Mouse (Mus musculus) limb, embryonic 12.5 days (tissue): Measurements from ENCODE around the gene Cdkn2d. TPM values are rescaled to one million over a fixed set of nuclear protein-coding genes. Genes with fewer than 3 reads are reported as not detected.
"Not testable (repeated sequence)": the region's sequence is repeated elsewhere in the genome, so short reads cannot be mapped to it uniquely, and the experiment has no call there.

ENCODE experiments used
- ATAC-seq: fragments of 200-750 bp; cut with Nextera tagmentation; 2 replicates; pipeline ENCODE4 v1.8.0; 2017; ENCODE audit warnings: low read depth, moderate TSS enrichment; ENCODE audit not compliant: insufficient number of reproducible peaks, insufficient read depth, low FRiP score, low TSS enrichment
- H3K27ac ChIP-seq: fragments of 300-500 bp; sonication (generic); 2 replicates; pipeline ENCODE4 v1.5.1; 2016; ENCODE audit warnings: mild to moderate bottlenecking, moderate library complexity
- H3K27me3 ChIP-seq: fragments of 300-500 bp; sonication (generic); 2 replicates; pipeline ENCODE4 v1.6.1; 2016; ENCODE audit warnings: mild to moderate bottlenecking, moderate library complexity
- H3K36me3 ChIP-seq: fragments of 300-500 bp; sonication (generic); 2 replicates; pipeline ENCODE4 v1.6.1; 2016; ENCODE audit warnings: mild to moderate bottlenecking, moderate library complexity
- H3K4me1 ChIP-seq: fragments of 300-500 bp; sonication (generic); replicated peaks from 2 replicates; pipeline ENCODE4 v1.6.1; 2016
- H3K4me2 ChIP-seq: fragments of 300-500 bp; sonication (generic); 2 replicates; pipeline ENCODE4 v1.6.1; 2016; ENCODE audit warnings: mild to moderate bottlenecking, moderate library complexity
- H3K4me3 ChIP-seq: fragments of 300-500 bp; sonication (generic); replicated peaks from 2 replicates; pipeline ENCODE4 v1.5.1; 2016; ENCODE audit warnings: mild to moderate bottlenecking
- H3K9ac ChIP-seq: fragments of 300-500 bp; sonication (generic); replicated peaks from 2 replicates; pipeline ENCODE4 v1.6.1; 2016; ENCODE audit warnings: mild to moderate bottlenecking, moderate library complexity
- H3K9me3 ChIP-seq: fragments of 300-500 bp; sonication (generic); 2 replicates; pipeline ENCODE4 v1.6.1; 2016; ENCODE audit warnings: mild to moderate bottlenecking, moderate library complexity
- WGBS: fragments of 180-500 bp; shearing (Covaris S2); methylation state at CpG from one replicate; pipeline ENCODE4 v1.1.7; 2016; 5-methylcytosine and 5-hydroxymethylcytosine counted together
- polyA plus RNA-seq: library from polyadenylated mRNA; unstranded; fragments of >200 nt; fragmentation: Nextera tagmentation; extraction: Ambion mirVana; gene quantifications from 2 replicates; pipeline ENCODE4 v1.2.1, GENCODE M21; 2016

The Cdkn2d gene
- polyA plus RNA-seq, 1 experiment from 2014 or later = 46.9 TPM

GRCm38 (mm10) chr9:21316696-21317095 lies 25.5 kb upstream of the Cdkn2d start:
- 74% methylated on average over 7 of the region's 7 CpGs for whole genome bisulfite sequencing
- Histone ChIP-seq H3K4me1 (peaks cover 10% of the 10 kb centered on the region), H3K9ac (no peak overlapping the region), H3K9me3 (no peaks in the 10 kb centered on the region), H3K4me3 (no peak overlapping the region), H3K36me3 (no peaks in the 10 kb centered on the region), H3K27me3 (peaks cover 12% of the 10 kb centered on the region), H3K27ac (no peak overlapping the region), H3K4me2 (no peak overlapping the region)
- no peak for ATAC-seq

GRCm38 (mm10) chr9:21315421-21315820 lies 24.2 kb upstream of the Cdkn2d start:
- no peak for ATAC-seq
- Histone ChIP-seq H3K27ac (no peak overlapping the region), H3K4me3 (no peak overlapping the region), H3K27me3 (peaks cover 25% of the 10 kb centered on the region), H3K9ac (no peak overlapping the region), H3K4me2 (no peak overlapping the region), H3K36me3 (no peaks in the 10 kb centered on the region), H3K9me3 (no peaks in the 10 kb centered on the region), H3K4me1 (0 out of 2 replicates have a peak, but pooled peaks cover 3% of the 10 kb centered on the region)
- 62% methylated on average over 5 of the region's 5 CpGs for WGBS

- H3K4me1 ChIP-seq = 0 out of 2 replicates have a peak, but pooled peaks cover 3% of the 10 kb centered on the region
- no peak overlapping the region for H3K9ac ChIP-seq
- peaks cover 33% of the 10 kb centered on the region for H3K27me3 ChIP-seq
- H3K27ac ChIP-seq = no peak overlapping the region
- no peaks in the 10 kb centered on the region for H3K36me3 ChIP-seq
- WGBS = 79% methylated on average over 9 of the region's 9 CpGs
- H3K4me2 ChIP-seq = no peak overlapping the region
- no peak for ATAC-seq
- no peak overlapping the region for H3K4me3 ChIP-seq
- H3K9me3 ChIP-seq = no peaks in the 10 kb centered on the region
These were observed 23.3 kb upstream of the Cdkn2d start for GRCm38 (mm10) chr9:21314367-21315140.

- Histone ChIP-seq H3K27ac (no peak overlapping the region), H3K4me3 (no peak overlapping the region), H3K9ac (no peak overlapping the region), H3K36me3 (no peaks in the 10 kb centered on the region), H3K27me3 (peaks cover 38% of the 10 kb centered on the region), H3K4me1 (0 out of 2 replicates have a peak, but pooled peaks cover 3% of the 10 kb centered on the region), H3K9me3 (no peaks in the 10 kb centered on the region), H3K4me2 (no peak overlapping the region)
- 9% methylated on average over 11 of the region's 11 CpGs for WGBS
- ATAC-seq = peak; percentile 44; the same call in 1 of the 2 replicates
These were observed 22.2 kb upstream of the Cdkn2d start for GRCm38 (mm10) chr9:21313394-21313793.

GRCm38 (mm10) chr9:21312134-21312533 lies 20.9 kb upstream of the Cdkn2d start, which contains the start of gene Ap1m2:
Gene Ap1m2 (minus strand): TSS chr9:21312337.
- ATAC-seq = no peak

GRCm38 (mm10) chr9:21311695-21312094 lies 20.5 kb upstream of the Cdkn2d start:
- no peak for ATAC-seq
- no peak overlapping the region for H3K9ac ChIP-seq
- H3K4me3 ChIP-seq = peak overlapping the region; percentile 31
- H3K4me2 ChIP-seq = peak overlapping the region; percentile 2; the same call in 1 of the 2 replicates
- no peak overlapping the region for H3K27ac ChIP-seq
- H3K4me1 ChIP-seq = 0 out of 2 replicates have a peak, but pooled peaks cover 3% of the 10 kb centered on the region
- no peaks in the 10 kb centered on the region for H3K36me3 ChIP-seq
- 19% methylated on average over 7 of the region's 7 CpGs for WGBS
- peaks cover 38% of the 10 kb centered on the region for H3K27me3 ChIP-seq
- no peaks in the 10 kb centered on the region for H3K9me3 ChIP-seq

More at GRCm38 (mm10) chr9:21312134-21312533, 20.9 kb upstream of the Cdkn2d start, which contains the start of gene Ap1m2:
- WGBS = 12% methylated on average over 32 of the region's 35 CpGs
- Histone ChIP-seq H3K4me3 (peak within 1 kb of the TSS; percentile 31), H3K27me3 (peaks cover 38% of the 10 kb centered on the region), H3K36me3 (no peaks in the 10 kb centered on the region), H3K9me3 (no peaks in the 10 kb centered on the region), H3K9ac (no peak within 1 kb of the TSS; the same call in 1 of the 2 replicates), H3K4me1 (0 out of 2 replicates have a peak, but pooled peaks cover 3% of the 10 kb centered on the region), H3K27ac (no peak within 1 kb of the TSS), H3K4me2 (peak within 1 kb of the TSS; percentile 44)

GRCm38 (mm10) chr9:21309150-21309741 lies 18.0 kb upstream of the Cdkn2d start:
- Histone ChIP-seq H3K9me3 (no peaks in the 10 kb centered on the region), H3K4me1 (0 out of 2 replicates have a peak, but pooled peaks cover 3% of the 10 kb centered on the region), H3K36me3 (no peaks in the 10 kb centered on the region), H3K9ac (no peak overlapping the region), H3K4me3 (no peak overlapping the region), H3K27ac (no peak overlapping the region), H3K4me2 (no peak overlapping the region), H3K27me3 (peaks cover 38% of the 10 kb centered on the region)
- 66% methylated on average over 15 of the region's 15 CpGs for WGBS
- no peak for ATAC-seq

GRCm38 (mm10) chr9:21305065-21305464 lies 13.9 kb upstream of the Cdkn2d start:
- Histone ChIP-seq H3K27ac (no peak overlapping the region), H3K9ac (no peak overlapping the region), H3K9me3 (peaks cover 15% of the 10 kb centered on the region; the same call in 1 of the 2 replicates), H3K27me3 (peaks cover 10% of the 10 kb centered on the region), H3K4me3 (no peak overlapping the region), H3K36me3 (no peaks in the 10 kb centered on the region), H3K4me1 (no peaks in the 10 kb centered on the region), H3K4me2 (no peak overlapping the region)
- WGBS = 81% methylated on average over 7 of the region's 7 CpGs
- no peak for ATAC-seq

- 85% methylated on average over 10 of the region's 10 CpGs for WGBS
- Histone ChIP-seq H3K9ac (no peak overlapping the region), H3K27me3 (no peaks in the 10 kb centered on the region), H3K36me3 (no peaks in the 10 kb centered on the region), H3K9me3 (peaks cover 20% of the 10 kb centered on the region), H3K27ac (no peak overlapping the region), H3K4me2 (no peak overlapping the region), H3K4me1 (peaks cover 12% of the 10 kb centered on the region; the same call in 1 of the 2 replicates), H3K4me3 (no peak overlapping the region)
- ATAC-seq = no peak
These were observed 7.8 kb upstream of the Cdkn2d start for GRCm38 (mm10) chr9:21299014-21299413.

- ATAC-seq = no peak
- 93% methylated on average over 3 of the region's 3 CpGs for WGBS
- Histone ChIP-seq H3K4me2 (0 out of 2 replicates have a peak overlapping the region, but pooled peaks have one; percentile 50), H3K4me1 (peaks cover 27% of the 10 kb centered on the region), H3K4me3 (no peak overlapping the region), H3K36me3 (no peaks in the 10 kb centered on the region), H3K9ac (no peak overlapping the region), H3K27me3 (no peaks in the 10 kb centered on the region), H3K9me3 (no peaks in the 10 kb centered on the region), H3K27ac (no peak overlapping the region)
These were observed 1.1 kb upstream of the Cdkn2d start for GRCm38 (mm10) chr9:21292271-21292670.

- H3K36me3 ChIP-seq, ATAC-seq, H3K27me3 ChIP-seq, H3K9me3 ChIP-seq: not testable (repeated sequence)
- 19% methylated on average over 7 of the region's 7 CpGs for WGBS
- H3K9ac ChIP-seq = peak overlapping the region; percentile 44; the same call in 1 of the 2 replicates
- H3K4me3 ChIP-seq = peak overlapping the region; percentile 73
- peak overlapping the region; percentile 90 for H3K27ac ChIP-seq
- H3K4me2 ChIP-seq = peak overlapping the region; percentile 50
- H3K4me1 ChIP-seq = peaks cover 31% of the 10 kb centered on the region
These were observed 661 bp upstream of the Cdkn2d start for GRCm38 (mm10) chr9:21291868-21292267.
